Mouse (Mus musculus) ES-E14 (cell line): Measurements from ENCODE around the gene Armc10. TPM values are rescaled to one million over a fixed set of nuclear protein-coding genes. Genes with fewer than 3 reads are reported as not detected.

Experiments
- DNase-seq: peaks from one replicate; pipeline ENCODE4 v3.0.0-alpha.2; 2013; ENCODE audit warnings: low read depth, low spot score
- H3K27ac ChIP-seq: 2 replicates; pipeline ENCODE4 v1.5.1; 2012; ENCODE audit warnings: low read depth, mild to moderate bottlenecking, low read length, moderate library complexity, mixed read lengths; ENCODE audit not compliant: poor library complexity, insufficient read depth, severe bottlenecking
- H3K36me3 ChIP-seq: 2 replicates; pipeline ENCODE4 v1.6.1; 2012; ENCODE audit warnings: mild to moderate bottlenecking, low read length, moderate library complexity, mixed read lengths; ENCODE audit not compliant: control insufficient read depth, poor library complexity, insufficient read depth, severe bottlenecking
- H3K4me1 ChIP-seq, 2 experiments: fragments of 150-350 bp in 1 of 2; sonication (generic) in 1 of 2; 2 replicates each; pipeline ENCODE4 v1.6.1; 2012; ENCODE audit warnings: low read length in 2 of 2, mild to moderate bottlenecking in 1 of 2, mixed read lengths in 1 of 2; ENCODE audit not compliant: control insufficient read depth in 2 of 2, insufficient read depth in 2 of 2, poor library complexity in 1 of 2
- H3K4me3 ChIP-seq, 2 experiments: fragments of 150-350 bp in 1 of 2; sonication (generic) in 1 of 2; 2 replicates each; pipeline ENCODE4 v1.5.1; 2012; ENCODE audit warnings: low read length in 2 of 2, low read depth in 1 of 2, mild to moderate bottlenecking in 1 of 2, mixed read lengths in 1 of 2; ENCODE audit not compliant: insufficient read depth in 1 of 2, poor library complexity in 1 of 2, severe bottlenecking in 1 of 2
- H3K9ac ChIP-seq: 2 replicates; pipeline ENCODE4 v1.6.1; 2012; ENCODE audit warnings: low read depth, mild to moderate bottlenecking, low read length, mixed read lengths; ENCODE audit not compliant: poor library complexity, insufficient read depth, severe bottlenecking
- H3K9me3 ChIP-seq: fragments of 150-350 bp; sonication (generic); 2 replicates; pipeline ENCODE4 v1.6.1; 2012; ENCODE audit warnings: low read depth, mild to moderate bottlenecking, low read length; ENCODE audit not compliant: control insufficient read depth, insufficient read depth
- CHD2 ChIP-seq: IDR thresholded peaks from 2 replicates; pipeline ENCODE4 v1.6.1; 2014; ENCODE audit warnings: mild to moderate bottlenecking, low read depth, low read length, inconsistent platforms
- HCFC1 ChIP-seq: IDR thresholded peaks from 2 replicates; pipeline ENCODE4 v1.6.1; 2012; ENCODE audit warnings: low read length, inconsistent platforms, borderline replicate concordance; ENCODE audit not compliant: insufficient read depth
- MAFK ChIP-seq: IDR thresholded peaks from 2 replicates; pipeline ENCODE4 v1.6.1; 2014; ENCODE audit warnings: mild to moderate bottlenecking, low read depth, low read length, inconsistent platforms; ENCODE audit not compliant: insufficient read depth
- ZC3H11A ChIP-seq: IDR thresholded peaks from 2 replicates; pipeline ENCODE4 v1.6.1; 2012; ENCODE audit warnings: low read depth, mild to moderate bottlenecking, inconsistent platforms, low read length, borderline replicate concordance
- ZNF384 ChIP-seq: IDR thresholded peaks from 2 replicates; pipeline ENCODE4 v1.6.1; 2012; ENCODE audit warnings: low read depth, low read length, inconsistent platforms
- in situ Hi-C, 2 experiments: fragments of 600-800 bp; cut with MboI; formaldehyde crosslinking; loops; one replicate each; pipeline ENCODE4 v1.15.1; 2025; ENCODE audit warnings: low sequenced_read_pairs in 2 of 2, inconsistent platforms in 1 of 2; ENCODE audit not compliant: unreplicated experiment in 2 of 2
- total RNA-seq: library from RNA; depleted of rRNA; stranded (reverse); fragments of 300-350 nt; gene quantifications from 2 replicates; pipeline ENCODE4 v1.2.3, GENCODE M21; 2012

Armc10 gene
- total RNA-seq, 1 experiment = 73.6 TPM

GRCm38 (mm10) chr5:21658623-21659395, 13.2 kb downstream of the Armc10 start:
- TF ChIP-seq CHD2 = no peak
- 0 out of 2 replicates have a peak, but pooled peaks have one; percentile 18 for TF ChIP-seq ZC3H11A
- H3K36me3 ChIP-seq = peaks cover 28% of the 10 kb centered on the region
- no peak overlapping the region for H3K27ac ChIP-seq
- H3K4me3 ChIP-seq = no peak overlapping the region
- no peak for DNase-seq
- H3K9ac ChIP-seq = no peak overlapping the region
- H3K4me1 ChIP-seq = no peaks in the 10 kb centered on the region; a peak in 1 of 4 replicates
- in situ Hi-C loops = no loop called here
- no peaks in the 10 kb centered on the region for H3K9me3 ChIP-seq

- no peak for DNase-seq
- Histone ChIP-seq H3K36me3 (peaks cover 25% of the 10 kb centered on the region), H3K27ac (no peak overlapping the region), H3K4me1 (no peaks in the 10 kb centered on the region; a peak in 1 of 4 replicates), H3K9ac (no peak overlapping the region), H3K4me3 (no peak overlapping the region), H3K9me3 (no peaks in the 10 kb centered on the region)
- in situ Hi-C loops = no loop called here
- no peak for TF ChIP-seq CHD2
- TF ChIP-seq HCFC1 = no peak
Observed at GRCm38 (mm10) chr5:21660850-21661249, 15.2 kb downstream of the Armc10 start.

GRCm38 (mm10) chr5:21663081-21663480, 17.5 kb downstream of the Armc10 start:
- TF ChIP-seq HCFC1 (no peak), MAFK (no peak)
- Histone ChIP-seq H3K9ac (no peak overlapping the region), H3K4me3 (no peak overlapping the region), H3K4me1 (peaks cover 3 to 5% of the 10 kb centered on the region in 2 experiments; a peak in 3 of 4 replicates), H3K27ac (no peak overlapping the region), H3K9me3 (no peaks in the 10 kb centered on the region), H3K36me3 (peaks cover 21% of the 10 kb centered on the region)
- in situ Hi-C loops = no loop called here
- DNase-seq = no peak

- Histone ChIP-seq H3K4me1 (peaks cover 3 to 5% of the 10 kb centered on the region in 2 experiments; a peak in 2 of 4 replicates), H3K9me3 (no peaks in the 10 kb centered on the region), H3K4me3 (no peak overlapping the region), H3K27ac (peak overlapping the region; percentile 47; the same call in 1 of the 2 replicates), H3K36me3 (peaks cover 6% of the 10 kb centered on the region), H3K9ac (no peak overlapping the region; the same call in 1 of the 2 replicates)
- in situ Hi-C loops = no loop called here
- no peak for TF ChIP-seq ZNF384
- TF ChIP-seq MAFK = no peak
- TF ChIP-seq ZC3H11A = no peak
- no peak for TF ChIP-seq CHD2
- no peak for DNase-seq
Observed at GRCm38 (mm10) chr5:21667191-21668137, 21.9 kb downstream of the Armc10 start.
